Mouse (Mus musculus): ENCODE measurements around the gene Hipk2.

DNA sequence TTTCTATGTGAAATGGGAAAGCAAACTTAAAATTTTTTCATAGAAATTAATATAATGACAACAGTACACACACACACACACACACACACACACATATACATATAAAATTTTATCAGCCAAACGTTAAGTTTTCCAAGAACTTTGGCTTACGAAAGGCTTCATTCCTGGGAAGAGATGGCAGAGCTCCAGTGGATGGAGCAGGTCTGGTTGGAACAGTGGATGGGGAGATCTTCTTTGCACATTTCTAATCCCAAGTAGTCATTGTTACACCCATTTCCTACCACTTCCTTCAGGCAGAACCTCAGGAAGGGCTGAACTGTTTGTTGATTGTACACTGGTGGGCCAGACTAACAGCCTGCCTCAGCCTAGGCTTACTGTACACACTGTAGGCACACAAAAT, 106.3 kb downstream of the Hipk2 start:
- TF ChIP-seq CTCF (IDR thresholded peaks at IDR 0.05; ENCODE audit: extremely low read depth, insufficient read depth, insufficient read length, insufficient replicate concordance) = no peak
- TF ChIP-seq POLR2A (IDR thresholded peaks at IDR 0.05; ENCODE audit: low read depth, low read length) = no peak
